Mouse (Mus musculus): Measurements from ENCODE around the gene Sap30bp. TPM values are rescaled to one million over a fixed set of nuclear protein-coding genes. Genes with fewer than 3 reads are reported as not detected.
A peak's percentile ranks its signal among the peaks of the same experiment; 100 is the strongest.

Gene Sap30bp
- polyA plus RNA-seq, 1 experiment from 2014 or later = 38.4 TPM

- H3K36me3 ChIP-seq (ENCODE audit: control insufficient read depth, insufficient read depth, low read length) = no peaks in the 10 kb centered on the region; the same call in 1 of the 2 replicates
- H3K9ac ChIP-seq (ENCODE audit: low read depth, low read length) = no peak overlapping the region
- no peaks in the 10 kb centered on the region for H3K27me3 ChIP-seq (replicated peaks; ENCODE audit: control insufficient read depth, insufficient read depth, low read length)
- ATAC-seq = peak; percentile 9; the same call in 1 of the 2 replicates
- peaks cover 16% of the 10 kb centered on the region for H3K4me1 ChIP-seq (ENCODE audit: control insufficient read depth, insufficient read depth, low read depth, low read length)
- H3K9me3 ChIP-seq (ENCODE audit: control insufficient read depth, low read length) = no peaks in the 10 kb centered on the region
- H3K27ac ChIP-seq (ENCODE audit: low read depth, low read length) = peak overlapping the region; percentile 54; the same call in 1 of the 2 replicates
- no peak overlapping the region for H3K4me3 ChIP-seq (ENCODE audit: low read length)
- H3K4me2 ChIP-seq (ENCODE audit: low read length) = no peak overlapping the region
- WGBS = 82% methylated on average over 11 of the region's 11 CpGs
Measured at GRCm38 (mm10) chr11:116009661-116010060, 76.6 kb downstream of the Sap30bp start.

- no peak overlapping the region; the same call in 1 of the 2 replicates for H3K9ac ChIP-seq (ENCODE audit: low read depth, low read length)
- peaks cover 11% of the 10 kb centered on the region for H3K4me1 ChIP-seq (ENCODE audit: control insufficient read depth, insufficient read depth, low read depth, low read length)
- WGBS = 79% methylated on average over 8 of the region's 8 CpGs
- H3K4me2 ChIP-seq (ENCODE audit: low read length) = no peak overlapping the region
- no peaks in the 10 kb centered on the region; the same call in 1 of the 2 replicates for H3K36me3 ChIP-seq (ENCODE audit: control insufficient read depth, insufficient read depth, low read length)
- peak overlapping the region; percentile 54 for H3K27ac ChIP-seq (ENCODE audit: low read depth, low read length)
- H3K4me3 ChIP-seq (ENCODE audit: low read length) = no peak overlapping the region
- ATAC-seq = no peak
- no peaks in the 10 kb centered on the region for H3K9me3 ChIP-seq (ENCODE audit: control insufficient read depth, low read length)
- H3K27me3 ChIP-seq (replicated peaks; ENCODE audit: control insufficient read depth, insufficient read depth, low read length) = no peaks in the 10 kb centered on the region
Measured at GRCm38 (mm10) chr11:116010146-116010545, 77.1 kb downstream of the Sap30bp start.

GRCm38 (mm10) chr11:116010948-116011347 lies 77.9 kb downstream of the Sap30bp start:
- WGBS = 85% methylated on average over 5 of the region's 5 CpGs
- no peaks in the 10 kb centered on the region for H3K9me3 ChIP-seq (ENCODE audit: control insufficient read depth, low read length)
- ATAC-seq = no peak
- H3K4me1 ChIP-seq (ENCODE audit: control insufficient read depth, insufficient read depth, low read depth, low read length) = peaks cover 7% of the 10 kb centered on the region; the same call in 1 of the 2 replicates
- H3K27me3 ChIP-seq (replicated peaks; ENCODE audit: control insufficient read depth, insufficient read depth, low read length) = no peaks in the 10 kb centered on the region
- H3K36me3 ChIP-seq (ENCODE audit: control insufficient read depth, insufficient read depth, low read length) = no peaks in the 10 kb centered on the region; the same call in 1 of the 2 replicates
- no peak overlapping the region; the same call in 1 of the 2 replicates for H3K27ac ChIP-seq (ENCODE audit: low read depth, low read length)
- no peak overlapping the region for H3K4me2 ChIP-seq (ENCODE audit: low read length)
- no peak overlapping the region for H3K9ac ChIP-seq (ENCODE audit: low read depth, low read length)
- H3K4me3 ChIP-seq (ENCODE audit: low read length) = no peak overlapping the region

GRCm38 (mm10) chr11:116011529-116012261 lies 78.6 kb downstream of the Sap30bp start:
- H3K4me2 ChIP-seq (ENCODE audit: low read length) = peak overlapping the region; percentile 87
- peak overlapping the region; percentile 87 for H3K9ac ChIP-seq (ENCODE audit: low read depth, low read length)
- no peaks in the 10 kb centered on the region; the same call in 1 of the 2 replicates for H3K36me3 ChIP-seq (ENCODE audit: control insufficient read depth, insufficient read depth, low read length)
- H3K4me3 ChIP-seq (ENCODE audit: low read length) = peak overlapping the region; percentile 68
- 30% methylated on average over 14 of the region's 14 CpGs for WGBS
- no peak for ATAC-seq
- H3K27ac ChIP-seq (ENCODE audit: low read depth, low read length) = peak overlapping the region; percentile 83
- H3K4me1 ChIP-seq (ENCODE audit: control insufficient read depth, insufficient read depth, low read depth, low read length) = peaks cover 7% of the 10 kb centered on the region; the same call in 1 of the 2 replicates
- H3K9me3 ChIP-seq (ENCODE audit: control insufficient read depth, low read length) = no peaks in the 10 kb centered on the region
- H3K27me3 ChIP-seq (replicated peaks; ENCODE audit: control insufficient read depth, insufficient read depth, low read length) = no peaks in the 10 kb centered on the region

- Histone ChIP-seq H3K9ac (ENCODE audit: low read depth, low read length) (peak within 1 kb of the TSS; percentile 87), H3K27me3 (replicated peaks; ENCODE audit: control insufficient read depth, insufficient read depth, low read length) (no peaks in the 10 kb centered on the region), H3K4me2 (ENCODE audit: low read length) (peak within 1 kb of the TSS; percentile 87), H3K9me3 (ENCODE audit: control insufficient read depth, low read length) (no peaks in the 10 kb centered on the region), H3K27ac (ENCODE audit: low read depth, low read length) (peak within 1 kb of the TSS; percentile 83), H3K4me1 (ENCODE audit: control insufficient read depth, insufficient read depth, low read depth, low read length) (peaks cover 7% of the 10 kb centered on the region; the same call in 1 of the 2 replicates), H3K4me3 (ENCODE audit: low read length) (peak within 1 kb of the TSS; percentile 68), H3K36me3 (ENCODE audit: control insufficient read depth, insufficient read depth, low read length) (no peaks in the 10 kb centered on the region; the same call in 1 of the 2 replicates)
- WGBS = under 1% methylated on average over 50 of the region's 55 CpGs
- ATAC-seq = peak; percentile 85
Measured at GRCm38 (mm10) chr11:116012262-116012947, 79.3 kb downstream of the Sap30bp start, which contains the start of gene Galk1. Gene Galk1 (minus strand): TSS chr11:116012719.

- Histone ChIP-seq H3K36me3 (ENCODE audit: control insufficient read depth, insufficient read depth, low read length) (no peaks in the 10 kb centered on the region; the same call in 1 of the 2 replicates), H3K4me1 (ENCODE audit: control insufficient read depth, insufficient read depth, low read depth, low read length) (peaks cover 7% of the 10 kb centered on the region; the same call in 1 of the 2 replicates), H3K9me3 (ENCODE audit: control insufficient read depth, low read length) (no peaks in the 10 kb centered on the region), H3K4me3 (ENCODE audit: low read length) (no peak overlapping the region), H3K4me2 (ENCODE audit: low read length) (no peak overlapping the region), H3K27ac (ENCODE audit: low read depth, low read length) (no peak overlapping the region), H3K9ac (ENCODE audit: low read depth, low read length) (no peak overlapping the region), H3K27me3 (replicated peaks; ENCODE audit: control insufficient read depth, insufficient read depth, low read length) (no peaks in the 10 kb centered on the region)
- 63% methylated on average over 8 of the region's 8 CpGs for WGBS
- ATAC-seq = no peak
Measured at GRCm38 (mm10) chr11:116014821-116015220, 81.7 kb downstream of the Sap30bp start.

Other genes starting within 250 kb of the Sap30bp start
- gene Grb2, start 224.7 kb upstream of the Sap30bp start, polyA plus RNA-seq (2015; fragmentation: Nextera tagmentation; extraction: Ambion mirVana) = 183 and 193 TPM in 2 replicates
- gene Tmem94, start 167.8 kb upstream of the Sap30bp start, polyA plus RNA-seq (2015; fragmentation: Nextera tagmentation; extraction: Ambion mirVana) = 22.0 and 29.0 TPM in 2 replicates
- gene Caskin2, start 119.6 kb upstream of the Sap30bp start, polyA plus RNA-seq (2015; fragmentation: Nextera tagmentation; extraction: Ambion mirVana) = 9.0 and 12.6 TPM in 2 replicates
- gene Tsen54, start 118.6 kb upstream of the Sap30bp start, polyA plus RNA-seq (2015; fragmentation: Nextera tagmentation; extraction: Ambion mirVana) = 18.7 and 23.3 TPM in 2 replicates
- 1.3 and 2.1 TPM in 2 replicates for gene Llgl2, start 109.2 kb upstream of the Sap30bp start, polyA plus RNA-seq (2015; fragmentation: Nextera tagmentation; extraction: Ambion mirVana)
- 0.16 and 0.31 TPM in 2 replicates for gene Myo15b, start 74.9 kb upstream of the Sap30bp start, polyA plus RNA-seq (2015; fragmentation: Nextera tagmentation; extraction: Ambion mirVana)
- 2.5 and 3.9 TPM in 2 replicates for gene Smim5, start 33.3 kb upstream of the Sap30bp start, polyA plus RNA-seq (2015; fragmentation: Nextera tagmentation; extraction: Ambion mirVana)
- 0.49 and 0.58 TPM in 2 replicates for gene Smim6, start 21.3 kb upstream of the Sap30bp start, polyA plus RNA-seq (2015; fragmentation: Nextera tagmentation; extraction: Ambion mirVana)
- gene Recql5, start 195 bp downstream of the Sap30bp start, polyA plus RNA-seq (2015; fragmentation: Nextera tagmentation; extraction: Ambion mirVana) = 20.2 and 21.3 TPM in 2 replicates
- 1.8 and 2.1 TPM in 2 replicates for gene Itgb4, start 41.4 kb downstream of the Sap30bp start, polyA plus RNA-seq (2015; fragmentation: Nextera tagmentation; extraction: Ambion mirVana)
- 76.0 and 76.2 TPM in 2 replicates for gene Galk1, start 79.4 kb downstream of the Sap30bp start, polyA plus RNA-seq (2015; fragmentation: Nextera tagmentation; extraction: Ambion mirVana)
- 1,585 and 1,603 TPM in 2 replicates for gene H3f3b, start 94.7 kb downstream of the Sap30bp start, polyA plus RNA-seq (2015; fragmentation: Nextera tagmentation; extraction: Ambion mirVana)
- 30.1 and 37.6 TPM in 2 replicates for gene Unk, start 97.0 kb downstream of the Sap30bp start, polyA plus RNA-seq (2015; fragmentation: Nextera tagmentation; extraction: Ambion mirVana)
- gene Unc13d, start 144.7 kb downstream of the Sap30bp start, polyA plus RNA-seq (2015; fragmentation: Nextera tagmentation; extraction: Ambion mirVana) = 0.69 and 0.80 TPM in 2 replicates
- 183 and 225 TPM in 2 replicates for gene Wbp2, start 153.7 kb downstream of the Sap30bp start, polyA plus RNA-seq (2015; fragmentation: Nextera tagmentation; extraction: Ambion mirVana)
- gene Trim47, start 193.9 kb downstream of the Sap30bp start, polyA plus RNA-seq (2015; fragmentation: Nextera tagmentation; extraction: Ambion mirVana) = 13.5 and 14.5 TPM in 2 replicates
- gene Trim65, start 197.8 kb downstream of the Sap30bp start, polyA plus RNA-seq (2015; fragmentation: Nextera tagmentation; extraction: Ambion mirVana) = 3.0 and 4.2 TPM in 2 replicates
- 84.0 and 86.8 TPM in 2 replicates for gene Mrpl38, start 205.6 kb downstream of the Sap30bp start, polyA plus RNA-seq (2015; fragmentation: Nextera tagmentation; extraction: Ambion mirVana)
- 49.5 and 55.5 TPM in 2 replicates for gene Fbf1, start 234.9 kb downstream of the Sap30bp start, polyA plus RNA-seq (2015; fragmentation: Nextera tagmentation; extraction: Ambion mirVana)